Mouse (Mus musculus) hematopoietic stem cell, adult 5-6 weeks (primary cell): ENCODE results near the gene Gnptab. TPM values are rescaled to one million over a fixed set of nuclear protein-coding genes. Genes with fewer than 3 reads are reported as not detected.

ENCODE experiments used
- ATAC-seq, 2 experiments: fragments of 125-278 bp in 1 of 2; replicated peaks in 1 of 2; 2 replicates each; pipeline ENCODE4 v1.8.0; 2016 to 2017; ENCODE audit warnings: inconsistent platforms in 2 of 2, mild to moderate bottlenecking in 2 of 2, moderate number of reproducible peaks in 2 of 2, low read depth in 1 of 2, moderate TSS enrichment in 1 of 2; ENCODE audit not compliant: low FRiP score in 2 of 2, poor library complexity in 2 of 2, severe bottlenecking in 2 of 2, insufficient read depth in 1 of 2, low TSS enrichment in 1 of 2
- total RNA-seq: library from RNA; stranded (forward); fragments of 172-1452, 232-1000 nt; gene quantifications from 2 replicates; pipeline ENCODE4 v1.2.3, GENCODE M21; 2017

Gene Gnptab
- total RNA-seq, 1 experiment from 2014 or later, result 65.2 TPM

- no peak for ATAC-seq
Observed at GRCm38 (mm10) chr10:88392181-88392847, 13.4 kb downstream of the Gnptab start.

GRCm38 (mm10) chr10:88398668-88399243 is 19.8 kb downstream of the Gnptab start:
- no peak for ATAC-seq

- peak; percentile 92 to 93 for ATAC-seq
Observed at GRCm38 (mm10) chr10:88399271-88399670, 20.3 kb downstream of the Gnptab start.

- no peak for ATAC-seq
Observed at GRCm38 (mm10) chr10:88403021-88403420, 24.1 kb downstream of the Gnptab start.

DNA sequence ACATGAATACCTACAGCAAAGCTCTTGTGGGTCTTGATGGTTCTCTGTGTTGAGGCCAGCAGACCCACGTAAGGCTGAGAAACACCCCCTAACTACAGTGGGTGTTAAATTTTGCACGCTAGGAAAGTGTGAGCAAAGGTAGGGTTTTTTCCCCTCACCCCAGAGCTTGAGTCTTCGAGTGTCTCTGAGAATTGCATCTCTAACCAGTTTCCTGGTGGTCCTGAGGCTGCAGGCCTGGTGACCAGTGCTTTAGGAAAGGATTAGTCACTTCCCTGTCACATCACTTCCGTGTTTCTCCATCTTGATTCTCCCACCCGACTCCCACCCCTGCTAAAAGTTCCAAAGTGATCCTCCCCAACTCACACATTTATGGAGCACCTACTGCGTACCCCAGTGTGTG is 25.3 kb downstream of the Gnptab start:
- ATAC-seq, result no peak

DNA sequence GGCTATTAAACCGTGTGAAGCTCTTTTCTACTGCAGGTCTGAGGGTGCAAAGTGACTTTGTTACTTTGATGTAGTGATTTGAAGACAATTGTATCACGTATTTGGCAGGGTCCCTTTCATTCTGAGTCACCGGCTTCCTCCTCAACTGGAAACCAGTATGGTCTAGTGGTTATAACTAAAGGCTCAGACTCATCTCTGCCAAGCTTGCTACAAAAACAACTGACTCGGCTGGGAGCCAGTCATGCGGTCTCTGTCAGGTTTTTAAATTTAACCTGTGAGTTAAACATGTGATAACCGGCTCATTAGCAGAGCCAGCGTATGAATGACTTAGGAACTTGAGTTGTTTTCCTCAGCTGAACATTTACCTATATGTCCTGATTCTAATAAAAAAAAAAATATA is 26.9 kb downstream of the Gnptab start:
- no peak for ATAC-seq

DNA sequence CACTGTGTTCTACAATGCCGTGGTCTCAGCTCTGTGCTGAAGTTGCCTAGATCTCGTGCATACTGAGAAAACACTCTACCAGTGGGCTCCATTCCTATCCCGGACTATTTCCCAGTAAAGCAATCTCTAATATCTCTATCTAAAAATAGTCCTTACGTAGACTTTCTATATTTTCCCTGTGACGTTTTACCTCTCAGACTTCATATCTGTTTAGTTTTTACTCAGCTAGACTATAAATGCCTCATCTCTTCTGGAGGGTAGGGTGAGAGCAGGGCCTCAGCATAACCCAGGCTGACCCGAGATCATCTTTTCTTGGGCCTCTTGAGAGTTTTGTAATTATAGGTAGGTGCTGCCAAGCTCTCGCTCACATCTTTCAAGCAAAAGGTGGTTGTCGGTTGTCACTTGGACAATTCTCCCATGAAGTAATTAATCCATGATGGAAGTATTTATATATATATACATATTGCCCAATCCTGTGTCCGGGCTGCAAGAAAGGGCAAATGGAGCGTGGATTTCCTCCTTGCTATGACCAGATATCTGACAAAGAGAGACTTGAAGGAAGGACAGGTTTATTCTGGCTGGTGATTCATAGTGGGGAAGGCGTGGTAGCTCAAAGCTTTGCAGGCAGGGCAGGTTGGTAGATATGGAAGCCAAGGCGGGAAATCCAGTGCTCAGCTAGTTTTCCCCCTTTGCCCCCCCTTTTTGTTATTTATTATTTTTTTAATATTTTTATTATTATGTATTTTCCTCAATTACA is 29.1 kb downstream of the Gnptab start:
- no peak for ATAC-seq

DNA sequence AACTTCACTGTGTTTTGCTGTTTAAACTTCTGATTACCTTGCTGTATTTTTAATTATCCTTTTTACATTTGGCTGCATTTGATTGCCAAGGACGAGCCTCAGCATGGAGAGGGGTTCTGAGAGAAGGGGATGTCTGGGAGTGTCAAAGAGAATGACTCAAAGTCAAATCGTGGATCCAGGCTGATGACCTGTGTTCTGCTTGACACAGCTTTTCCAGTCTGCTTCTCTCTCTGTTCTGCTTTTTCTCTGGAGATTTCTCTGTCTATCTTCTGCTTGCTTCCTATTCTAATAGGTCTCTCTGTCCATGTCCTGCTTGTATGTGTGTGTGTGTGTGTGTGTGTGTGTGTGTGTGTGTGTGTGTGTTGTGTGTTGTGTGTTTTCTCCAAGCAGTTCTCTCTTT is 30.8 kb downstream of the Gnptab start:
- ATAC-seq, result no peak

DNA sequence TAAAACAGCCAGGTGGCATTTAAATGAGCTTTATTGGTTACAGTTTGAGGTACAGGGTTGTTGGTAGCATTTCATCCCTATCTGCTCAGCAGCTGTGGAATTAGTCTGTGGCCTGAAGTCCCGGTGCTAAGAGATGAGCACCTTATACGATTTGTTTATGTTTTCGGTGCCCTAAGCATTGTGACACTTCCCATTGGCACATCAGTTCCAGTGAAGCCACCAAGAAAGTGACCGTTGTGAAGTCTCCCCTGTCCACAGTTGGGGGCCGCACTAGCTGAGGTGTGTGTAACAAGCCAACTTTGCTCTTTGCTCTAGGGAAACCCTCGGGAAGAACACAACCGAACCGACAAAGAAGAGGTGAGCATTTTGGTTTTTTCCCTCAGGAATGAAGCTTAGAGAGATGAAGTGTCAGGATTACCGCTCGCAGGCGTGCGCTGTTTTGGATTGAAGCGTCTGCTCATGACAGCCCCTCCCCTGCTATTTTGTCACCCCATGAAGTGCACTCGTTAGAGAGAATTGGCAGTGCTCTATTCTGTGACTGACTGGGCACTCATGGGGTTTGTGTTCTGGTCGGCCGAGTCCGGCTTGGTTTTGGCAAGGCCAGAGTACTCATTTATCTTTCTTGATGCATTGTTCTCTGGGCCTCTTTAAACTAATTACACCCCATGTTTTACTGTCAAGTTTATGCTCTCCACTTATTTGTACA is 33.5 kb downstream of the Gnptab start:
- peak in 1 of 2 experiments; percentile 44; a peak in 2 of 4 replicates for ATAC-seq

DNA sequence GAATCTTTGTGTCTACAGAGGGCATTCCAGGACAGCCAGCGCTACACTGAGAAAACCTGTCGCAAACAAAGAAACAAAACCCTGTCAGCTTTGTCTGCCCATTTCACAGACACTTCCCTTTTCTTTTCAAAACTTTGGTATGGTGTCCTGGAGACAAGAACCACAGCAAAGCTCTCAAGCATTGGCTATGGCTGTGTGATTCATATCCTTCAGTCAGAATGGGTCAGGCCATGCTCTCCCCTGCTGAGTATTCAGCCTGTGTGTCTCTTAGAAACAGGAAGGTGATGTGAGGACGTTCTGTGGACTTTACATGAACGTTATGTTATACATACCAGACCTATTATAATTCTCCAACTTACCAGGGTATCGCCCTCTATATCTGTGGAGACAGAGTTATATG is 38.8 kb downstream of the Gnptab start:
- ATAC-seq, result peak; percentile 24 to 34; a peak in 3 of 4 replicates

DNA sequence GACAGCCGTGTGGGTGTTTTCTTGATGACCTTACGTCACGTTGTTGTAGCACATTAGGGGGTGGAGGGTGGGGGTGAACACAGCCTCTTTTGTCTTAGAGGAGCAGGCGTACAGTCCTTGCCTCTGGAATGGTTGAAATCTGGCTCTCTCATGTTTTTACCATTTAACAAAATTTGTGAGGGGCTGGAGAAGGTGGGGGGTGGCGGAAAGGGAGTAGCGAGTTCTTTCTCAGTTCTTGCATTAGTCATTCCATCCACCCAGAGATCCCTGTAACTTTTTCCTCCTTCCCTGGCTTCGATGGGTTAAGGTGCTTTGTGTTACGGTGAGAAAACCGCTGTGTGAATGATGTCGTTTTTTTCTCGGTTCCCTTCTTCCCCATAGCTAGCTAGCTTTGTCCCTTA is 41.2 kb downstream of the Gnptab start:
- no peak for ATAC-seq

- peak; percentile 69 to 76 for ATAC-seq
Observed at GRCm38 (mm10) chr10:88420655-88421435, 41.9 kb downstream of the Gnptab start.

GRCm38 (mm10) chr10:88426158-88426816 is 47.4 kb downstream of the Gnptab start:
- peak; percentile 77 to 79; a peak in 2 of 4 replicates for ATAC-seq

DNA sequence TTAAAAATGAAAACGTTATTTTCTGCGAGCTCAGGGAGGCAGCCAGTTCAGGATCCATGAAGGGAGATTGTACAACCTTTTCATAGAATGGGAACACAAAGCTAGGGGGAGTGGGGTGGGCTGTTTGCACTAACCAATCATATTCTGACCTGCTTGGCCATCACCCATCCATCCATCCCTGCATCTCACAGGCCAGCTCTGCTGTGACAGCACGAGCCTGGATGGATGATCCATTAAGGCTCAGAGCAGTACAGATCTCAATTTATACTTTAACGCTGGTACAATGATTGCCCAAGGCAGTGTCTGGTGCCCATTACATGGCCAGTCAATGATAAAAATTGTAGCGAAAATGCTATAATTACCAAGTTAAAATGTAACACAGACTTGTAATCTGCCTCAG is 48.0 kb downstream of the Gnptab start:
- ATAC-seq, result no peak

DNA sequence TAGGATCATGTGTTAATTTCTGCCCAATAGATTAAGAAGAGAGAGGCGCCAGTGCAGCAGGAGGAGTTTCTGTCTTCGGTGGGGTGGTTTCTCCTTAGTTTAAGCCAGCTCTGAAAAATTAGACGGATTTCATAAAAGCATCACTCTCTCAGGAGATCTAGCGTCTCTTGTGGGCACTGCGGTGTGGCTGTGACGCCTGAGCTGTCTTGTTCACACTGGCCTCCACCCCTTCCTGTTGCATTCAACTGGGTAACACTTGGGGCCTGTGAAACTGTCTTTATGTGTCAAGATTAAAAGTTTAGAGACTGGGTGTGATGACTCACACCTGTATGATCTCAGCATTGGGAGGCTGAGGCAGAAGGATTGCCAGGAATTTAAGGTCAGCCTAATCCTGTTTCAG is 49.1 kb downstream of the Gnptab start:
- ATAC-seq, result no peak

DNA sequence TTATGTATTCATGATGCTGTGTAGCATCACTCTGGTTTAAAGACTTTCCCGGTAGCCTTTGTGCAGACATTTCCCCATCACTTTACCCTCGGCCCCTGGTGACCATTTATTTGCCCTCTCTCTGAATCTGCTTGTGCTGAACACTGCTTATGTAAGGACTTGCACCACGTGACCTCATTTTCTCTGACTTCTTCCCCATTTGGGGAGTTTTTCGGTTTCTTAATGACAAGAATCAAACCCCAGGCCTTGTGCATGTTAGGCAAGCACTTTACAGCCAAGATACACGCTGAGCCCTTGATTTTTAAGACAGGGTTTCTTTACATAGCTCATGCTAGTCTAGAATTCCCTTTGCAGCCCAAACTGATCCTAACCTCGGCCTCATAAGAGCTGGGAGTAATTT is 62.3 kb downstream of the Gnptab start:
- ATAC-seq, result peak; percentile 42 to 46; a peak in 2 of 4 replicates

DNA sequence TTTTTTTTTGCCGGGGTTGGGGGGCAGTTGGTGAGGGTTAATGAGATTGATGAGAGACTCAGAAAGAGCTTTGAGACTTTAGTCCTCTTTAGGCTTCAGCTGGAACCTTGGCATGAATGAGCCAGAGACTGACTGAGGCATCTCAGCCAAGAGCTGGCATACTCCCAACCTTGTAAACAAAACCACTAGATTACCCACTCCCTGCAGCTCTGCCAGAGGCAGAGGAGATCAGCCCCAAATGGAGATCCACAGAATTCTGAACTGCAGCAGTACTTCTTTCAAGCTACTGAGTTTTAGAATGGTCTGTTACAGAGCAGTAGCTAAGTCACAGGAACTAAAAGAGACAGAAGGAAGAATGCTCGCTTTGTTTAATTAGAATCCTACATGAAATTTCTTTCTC is 72.3 kb downstream of the Gnptab start:
- no peak for ATAC-seq
